Mouse (Mus musculus) gastrocnemius, adult 2 months (tissue): Measurements from ENCODE around the gene Cryab. TPM values are rescaled to one million over a fixed set of nuclear protein-coding genes. Genes with fewer than 3 reads are reported as not detected.

Source experiments
- DNase-seq: peaks from one replicate; pipeline ENCODE4 v3.0.0; 2022
- H3K27ac ChIP-seq: fragments of 200-600 bp; 2 replicates; pipeline ENCODE4 v1.8.1; 2022; ENCODE audit warnings: mild to moderate bottlenecking
- H3K4me3 ChIP-seq: fragments of 200-600 bp; 2 replicates; pipeline ENCODE4 v1.8.1; 2022; ENCODE audit warnings: mild to moderate bottlenecking, moderate library complexity
- CTCF ChIP-seq: fragments of 200-600 bp; IDR thresholded peaks from 2 replicates; pipeline ENCODE4 v1.8.1; 2022; ENCODE audit warnings: antibody characterized with exemption, mild to moderate bottlenecking, moderate library complexity
- intact Hi-C: fragments of 180-260 bp; cut with DNase I; formaldehyde crosslinking; loops from one replicate; pipeline ENCODE4 v1.15.1; 2025
- long read RNA-seq, 2 experiments: library from polyadenylated mRNA; stranded (forward); transcript quantifications; one replicate each; pipeline ENCODE4 v2.0.0; 2021
- total RNA-seq, 2 experiments: library from RNA; stranded (reverse); gene quantifications; 2 replicates each; pipeline ENCODE4 v1.2.3; 2021

Cryab gene
- total RNA-seq, result 1,000 to 10,000 TPM in 1 of 2 experiments, 100 to 1,000 TPM in 1; 885 to 2,545 TPM
- long read RNA-seq, experiment 1, transcript Cryab-202 (4 exons, 659 nt), result minor isoform, 12 of 700 reads
- long read RNA-seq, experiment 1, transcript Cryab-201 (3 exons, 946 nt), result major isoform, 659 of 700 reads
- long read RNA-seq, experiment 1, transcript Cryab-204 (2 exons, 585 nt), result minor isoform, 7 of 700 reads
- long read RNA-seq, experiment 1, partial matches to known transcripts, result 6 of 700 reads
- long read RNA-seq, experiment 1, other reads (novel, unspliced or antisense), result 11 of 700 reads
- long read RNA-seq, experiment 2, transcript Cryab-205 (4 exons, 836 nt), result minor isoform, 12 of 643 reads
- long read RNA-seq, experiment 2, transcript Cryab-202 (4 exons, 659 nt), result minor isoform, 16 of 643 reads
- long read RNA-seq, experiment 2, transcript Cryab-201 (3 exons, 946 nt), result major isoform, 594 of 643 reads
- long read RNA-seq, experiment 2, partial matches to known transcripts, result 0 of 643 reads
- long read RNA-seq, experiment 2, other reads (novel, unspliced or antisense), result 14 of 643 reads

DNA sequence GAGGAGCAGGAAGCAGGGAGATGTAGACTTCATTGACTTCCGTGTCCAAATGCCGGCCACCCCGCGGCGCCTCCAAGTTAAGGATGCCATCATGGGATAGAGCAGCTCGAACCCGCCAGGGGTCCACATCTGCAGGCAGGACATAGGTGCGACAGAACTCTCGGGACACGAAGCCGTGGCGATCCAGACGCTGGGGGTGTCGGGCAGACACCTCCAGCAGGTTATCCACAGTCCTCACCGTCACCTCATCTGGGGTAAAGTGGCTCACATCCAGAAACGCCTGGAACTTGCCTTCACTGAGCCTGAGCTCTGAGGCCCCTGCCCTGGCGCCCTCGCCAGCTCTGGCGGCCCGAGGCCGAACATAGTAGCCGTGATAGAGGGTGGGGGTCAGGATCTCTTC lies at the start of gene Cryab:
Cryab (plus strand) TSS at position 3 of the 400 bp plus-strand sequence.
- H3K27ac ChIP-seq, result peak within 1 kb of the TSS; percentile 97
- H3K4me3 ChIP-seq, result peak within 1 kb of the TSS; percentile 93
- DNase-seq, result peak; percentile 67
- TF ChIP-seq CTCF, result no peak
- intact Hi-C loops, result no loop called here

DNA sequence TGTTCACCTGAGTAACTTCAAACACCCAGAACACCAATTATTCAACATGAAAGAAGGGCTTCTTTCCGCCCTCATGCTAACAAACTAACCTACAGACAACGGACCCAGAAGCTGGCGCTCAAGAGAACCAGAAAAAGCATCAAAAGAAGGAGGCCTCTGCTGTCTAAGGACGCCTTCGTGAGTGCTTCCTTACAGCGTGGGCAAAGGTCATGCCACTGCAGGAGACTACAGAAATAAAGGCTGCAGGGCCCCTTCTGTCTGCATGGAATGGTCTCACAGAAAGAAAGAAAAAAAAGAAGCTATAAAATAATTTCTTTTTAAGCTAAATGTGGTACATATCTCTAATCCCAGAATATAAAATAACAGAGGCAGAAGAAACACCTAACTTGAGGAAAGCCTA lies 46.2 kb upstream of the Cryab start:
- no peak for DNase-seq
- TF ChIP-seq CTCF, result no peak
- H3K4me3 ChIP-seq, result no peak overlapping the region
- H3K27ac ChIP-seq, result no peak overlapping the region
- intact Hi-C loops, result no loop called here

GRCm38 (mm10) chr9:50709108-50709507 lies 42.0 kb upstream of the Cryab start:
- Histone ChIP-seq H3K27ac (no peak overlapping the region), H3K4me3 (no peak overlapping the region)
- peak; percentile 79 for TF ChIP-seq CTCF
- DNase-seq, result peak; percentile 47
- intact Hi-C loops, result loop anchor here (2.0 kb wide), 1 partner anchor 60 kb away; the partner anchor contains the start of gene Fdxacb1

DNA sequence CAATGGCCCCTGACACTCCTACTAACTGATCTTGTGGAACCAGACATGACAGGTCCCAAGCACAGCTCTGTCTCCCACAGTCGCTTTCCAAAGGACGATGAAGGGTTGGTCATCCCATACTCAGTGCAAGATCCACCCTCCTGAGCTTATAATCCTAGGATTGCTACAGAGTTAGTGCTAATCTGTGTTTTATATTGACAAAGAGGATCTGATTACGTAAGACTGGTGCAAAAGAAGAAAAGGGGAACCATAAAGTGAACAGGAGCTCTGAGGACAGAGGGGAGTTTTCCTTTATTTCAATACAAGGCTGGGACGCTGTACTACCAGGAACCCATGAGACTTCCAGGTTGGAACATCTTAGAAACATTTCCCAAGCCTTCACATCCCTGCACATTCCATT lies 39.8 kb upstream of the Cryab start:
- intact Hi-C loops, result no loop called here
- no peak overlapping the region for H3K27ac ChIP-seq
- H3K4me3 ChIP-seq, result no peak overlapping the region
- no peak for TF ChIP-seq CTCF
- DNase-seq, result no peak

DNA sequence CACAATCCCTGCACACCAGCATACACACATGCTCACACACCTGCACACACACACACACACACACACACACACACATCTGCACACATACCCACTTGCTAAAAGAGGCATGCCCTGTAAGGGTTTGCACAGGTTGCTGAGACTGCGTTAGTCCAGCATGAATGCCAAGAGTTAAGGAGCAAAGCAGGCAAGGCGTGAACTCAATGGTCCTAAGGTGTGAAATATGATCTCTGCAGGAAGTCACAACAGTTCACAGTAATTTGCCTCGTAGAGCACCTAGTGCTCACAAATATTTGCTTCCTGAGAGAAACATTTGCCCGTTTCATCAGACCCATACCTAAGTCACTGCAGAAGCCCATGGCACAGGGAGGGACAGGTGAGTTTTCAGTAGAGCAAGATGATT lies 36.9 kb upstream of the Cryab start:
- Histone ChIP-seq H3K4me3 (no peak overlapping the region), H3K27ac (no peak overlapping the region)
- TF ChIP-seq CTCF, result no peak
- no peak for DNase-seq
- intact Hi-C loops, result no loop called here

DNA sequence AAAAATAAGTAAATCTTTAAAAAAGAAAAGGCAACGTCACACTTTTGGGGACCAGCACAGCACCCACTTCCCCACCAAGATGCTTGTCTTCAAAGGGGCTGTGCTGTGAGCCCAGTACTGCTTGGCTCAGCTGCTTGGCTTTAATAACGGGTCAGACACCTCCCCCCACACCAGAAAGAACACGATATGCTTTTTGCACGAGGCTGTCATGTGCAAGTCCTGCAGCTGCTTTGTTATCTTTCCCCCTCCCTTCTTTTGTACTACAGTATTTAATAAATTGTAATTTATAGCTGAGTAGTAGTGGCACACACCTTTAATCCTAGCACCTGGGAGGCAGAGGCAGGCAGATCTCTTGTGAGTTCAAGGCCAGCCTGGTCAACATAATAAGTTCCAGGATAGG lies 32.2 kb upstream of the Cryab start:
- no peak overlapping the region for H3K27ac ChIP-seq
- no peak for DNase-seq
- TF ChIP-seq CTCF, result no peak
- intact Hi-C loops, result no loop called here
- no peak overlapping the region for H3K4me3 ChIP-seq

DNA sequence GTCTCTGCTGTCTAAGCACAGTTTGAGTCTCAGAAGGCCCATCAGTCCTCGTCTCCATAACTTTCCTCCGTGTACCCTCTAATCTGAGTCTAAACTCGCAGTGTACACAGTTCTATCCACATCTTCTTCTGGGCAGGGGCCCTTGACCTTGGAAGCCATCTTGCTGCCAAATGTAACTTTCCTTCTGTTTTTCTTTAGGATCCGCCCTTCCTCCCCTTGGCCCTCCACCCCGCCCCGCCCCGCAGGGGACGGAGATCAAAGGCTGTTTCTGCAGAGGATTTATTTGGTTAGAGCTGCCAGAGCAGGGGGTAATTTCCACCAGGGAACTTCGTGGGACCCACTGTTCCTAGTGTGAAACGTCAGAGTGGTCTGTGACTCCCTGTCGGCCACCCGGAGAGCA lies 30.1 kb upstream of the Cryab start:
- intact Hi-C loops, result no loop called here
- no peak for TF ChIP-seq CTCF
- Histone ChIP-seq H3K27ac (no peak overlapping the region), H3K4me3 (no peak overlapping the region)
- no peak for DNase-seq

DNA sequence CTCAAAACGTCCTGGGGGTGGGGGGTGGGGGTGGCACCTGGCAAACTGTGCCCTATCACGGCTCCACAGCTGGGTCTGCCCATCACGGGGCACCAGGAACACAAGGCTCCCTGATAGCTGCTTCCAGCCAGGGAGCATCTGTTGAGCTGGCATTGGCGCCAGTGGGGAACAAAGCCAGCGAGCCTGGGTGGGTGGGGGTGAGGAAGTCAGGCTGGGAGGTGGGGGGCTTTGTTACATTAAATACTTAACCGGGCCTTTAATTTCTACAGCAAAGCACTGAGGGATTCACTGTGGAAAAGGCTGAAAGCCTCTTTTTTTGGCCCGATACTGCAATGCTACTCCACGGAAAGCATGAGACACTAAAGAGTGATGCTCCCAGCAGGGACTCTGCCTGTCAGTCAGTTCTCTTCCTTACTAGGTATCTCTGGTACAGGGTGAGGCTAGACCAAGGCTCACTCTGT lies 28.6 kb upstream of the Cryab start:
- intact Hi-C loops, result no loop called here
- peak; percentile 60 for DNase-seq
- no peak for TF ChIP-seq CTCF
- Histone ChIP-seq H3K27ac (peak overlapping the region; percentile 75; the same call in 1 of the 2 replicates), H3K4me3 (no peak overlapping the region)

DNA sequence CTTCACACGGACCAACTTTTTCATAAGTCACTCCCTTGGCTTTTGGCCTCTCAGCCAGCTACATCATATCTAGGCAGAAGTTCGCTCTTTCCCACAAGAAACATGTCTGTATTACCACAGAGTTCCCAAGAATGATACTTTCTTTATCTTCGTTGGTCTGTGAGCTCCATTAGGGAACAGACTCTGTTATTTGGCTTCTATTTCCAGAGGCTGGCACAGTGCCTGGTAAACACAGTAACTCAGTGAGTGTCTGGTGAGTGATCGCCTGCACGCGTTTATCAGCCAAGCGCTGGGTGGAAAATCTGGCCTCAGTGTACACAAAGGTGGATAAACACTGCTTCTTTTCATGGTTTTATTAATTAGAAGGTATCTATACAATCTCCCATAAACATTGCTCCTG lies 27.7 kb upstream of the Cryab start:
- Histone ChIP-seq H3K4me3 (peak overlapping the region; percentile 28), H3K27ac (peak overlapping the region; percentile 75)
- TF ChIP-seq CTCF, result no peak
- intact Hi-C loops, result no loop called here
- DNase-seq, result peak; percentile 77

DNA sequence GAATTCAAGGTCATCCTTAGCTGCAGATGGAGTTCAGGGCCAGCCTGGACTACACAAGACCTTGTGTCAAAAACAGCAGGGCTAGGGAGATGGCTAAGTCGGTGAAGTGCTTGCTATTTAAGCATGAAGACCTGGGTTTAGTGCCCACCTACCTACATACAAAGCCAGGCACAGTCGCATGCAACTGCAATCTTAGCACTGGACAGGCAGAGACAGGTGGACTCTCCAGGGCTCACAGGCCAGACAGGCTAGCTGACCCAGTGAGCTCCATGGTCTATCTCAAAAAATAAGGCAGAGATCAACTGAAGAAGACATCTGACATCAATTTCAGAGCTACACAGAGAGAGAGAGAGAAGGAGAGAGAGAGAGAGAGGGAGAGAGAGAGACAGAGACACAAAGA lies 27.0 kb upstream of the Cryab start:
- no peak for DNase-seq
- no peak for TF ChIP-seq CTCF
- Histone ChIP-seq H3K4me3 (no peak overlapping the region), H3K27ac (peak overlapping the region; percentile 75; the same call in 1 of the 2 replicates)
- intact Hi-C loops, result no loop called here

GRCm38 (mm10) chr9:50724661-50725330 lies 26.3 kb upstream of the Cryab start:
- DNase-seq, result no peak
- H3K4me3 ChIP-seq, result no peak overlapping the region
- TF ChIP-seq CTCF, result no peak
- intact Hi-C loops, result no loop called here
- peak overlapping the region; percentile 20; the same call in 1 of the 2 replicates for H3K27ac ChIP-seq

DNA sequence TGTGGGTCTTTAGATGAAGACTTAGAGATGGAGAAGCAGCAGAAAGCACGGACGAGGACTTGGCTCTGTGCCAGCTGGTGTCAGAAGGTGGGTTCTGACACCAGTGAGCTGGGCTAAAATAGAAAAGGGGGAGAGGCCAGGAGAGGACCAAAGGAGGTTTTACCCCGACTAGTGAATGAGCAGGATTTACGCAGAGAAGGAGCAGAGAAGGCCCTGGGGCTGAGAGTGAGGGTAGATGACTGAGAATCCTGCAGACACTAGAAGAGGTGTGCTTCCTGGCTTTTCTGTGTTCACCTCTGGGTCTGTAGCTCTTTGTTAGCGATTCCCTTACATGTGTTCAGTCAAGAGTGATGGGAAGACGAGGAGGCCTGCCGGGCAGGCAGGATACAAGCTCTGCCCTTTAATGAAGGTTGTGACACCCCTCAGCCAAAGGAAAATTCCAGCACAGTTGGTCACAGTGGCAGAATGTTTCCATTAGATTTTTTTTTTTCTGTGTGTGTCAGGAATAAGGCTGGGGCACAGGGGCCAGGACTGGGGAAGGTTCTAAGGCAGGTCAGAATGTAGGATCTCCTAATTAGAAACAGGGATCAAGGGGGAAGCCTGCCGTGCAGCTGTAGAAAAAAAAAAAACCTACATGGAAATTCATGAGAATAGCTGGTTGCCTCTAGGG lies 25.1 kb upstream of the Cryab start:
- peak overlapping the region; percentile 63 for H3K27ac ChIP-seq
- no peak overlapping the region for H3K4me3 ChIP-seq
- TF ChIP-seq CTCF, result no peak
- intact Hi-C loops, result no loop called here
- no peak for DNase-seq
